Mouse (Mus musculus) adrenal gland, postnatal 10 days (tissue): ENCODE measurements around the gene Smarca2. TPM values are rescaled to one million over a fixed set of nuclear protein-coding genes. Genes with fewer than 3 reads are reported as not detected.
A peak's percentile ranks its signal among the peaks of the same experiment; 100 is the strongest.

Source experiments
- DNase-seq: peaks from one replicate; pipeline ENCODE4 v3.0.0; 2021; ENCODE audit warnings: mixed read lengths
- total RNA-seq, 2 experiments: library from RNA; stranded (reverse); gene quantifications; 2 replicates each; pipeline ENCODE4 v1.2.3; 2021

Smarca2 gene
- total RNA-seq, 2 experiments from 2014 or later, result 66.7 to 78.1 TPM

GRCm38 (mm10) chr19:26776066-26777025 is 171.5 kb downstream of the Smarca2 start:
- no peak for DNase-seq

GRCm38 (mm10) chr19:26778199-26778598 is 173.3 kb downstream of the Smarca2 start:
- no peak for DNase-seq

GRCm38 (mm10) chr19:26781209-26781608 is 176.4 kb downstream of the Smarca2 start:
- DNase-seq, result no peak

GRCm38 (mm10) chr19:26788446-26788845 is 183.6 kb downstream of the Smarca2 start:
- no peak for DNase-seq

- DNase-seq, result no peak
Observed at GRCm38 (mm10) chr19:26790386-26791346, 185.8 kb downstream of the Smarca2 start.

- DNase-seq, result no peak
Observed at GRCm38 (mm10) chr19:26794315-26794714, 189.5 kb downstream of the Smarca2 start.

GRCm38 (mm10) chr19:26796006-26796405 is 191.2 kb downstream of the Smarca2 start:
- no peak for DNase-seq

GRCm38 (mm10) chr19:26804401-26804800 is 199.6 kb downstream of the Smarca2 start:
- DNase-seq, result no peak

- peak; percentile 27 for DNase-seq
Observed at GRCm38 (mm10) chr19:26814629-26815028, 209.8 kb downstream of the Smarca2 start.

- no peak for DNase-seq
Observed at GRCm38 (mm10) chr19:26817901-26818300, 213.1 kb downstream of the Smarca2 start.
